Mouse (Mus musculus): ENCODE measurements around the gene Cldn19.

DNA sequence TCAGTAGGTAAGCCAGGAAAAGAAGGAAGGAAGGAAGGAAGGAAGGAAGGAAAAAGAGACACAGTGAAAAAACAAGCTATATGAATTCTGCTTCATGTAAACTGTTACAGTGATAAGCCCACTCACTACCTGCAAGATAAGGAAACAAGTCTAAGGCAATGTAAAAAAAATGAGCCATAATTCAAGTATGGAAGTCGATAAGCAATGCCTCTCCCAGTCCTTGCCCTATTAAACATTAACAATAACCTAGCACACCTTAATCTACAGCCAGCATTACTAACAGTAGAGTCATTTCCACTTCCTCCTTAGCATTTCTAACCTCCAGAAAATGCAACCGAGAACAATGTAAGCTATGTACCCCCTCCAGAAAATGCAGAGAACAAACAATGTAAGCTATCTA, 30.1 kb downstream of the Cldn19 start:
- TF ChIP-seq CTCF (IDR thresholded peaks at IDR 0.05; ENCODE audit: borderline replicate concordance, extremely low read depth, insufficient read depth, insufficient read length) (no peak), POLR2A (IDR thresholded peaks at IDR 0.05; ENCODE audit: borderline replicate concordance, extremely low read depth, insufficient read depth, insufficient read length, poor library complexity, severe bottlenecking) (no peak)
